Mouse (Mus musculus) thymus, postnatal 14 days (tissue): ENCODE measurements around the gene Phf24.
"Not testable (repeated sequence)": the region's sequence is repeated elsewhere in the genome, so short reads cannot be mapped to it uniquely, and the experiment has no call there.

Source experiments
- DNase-seq: peaks from one replicate; pipeline ENCODE4 v3.0.0; 2021

Gene Phf24

DNA sequence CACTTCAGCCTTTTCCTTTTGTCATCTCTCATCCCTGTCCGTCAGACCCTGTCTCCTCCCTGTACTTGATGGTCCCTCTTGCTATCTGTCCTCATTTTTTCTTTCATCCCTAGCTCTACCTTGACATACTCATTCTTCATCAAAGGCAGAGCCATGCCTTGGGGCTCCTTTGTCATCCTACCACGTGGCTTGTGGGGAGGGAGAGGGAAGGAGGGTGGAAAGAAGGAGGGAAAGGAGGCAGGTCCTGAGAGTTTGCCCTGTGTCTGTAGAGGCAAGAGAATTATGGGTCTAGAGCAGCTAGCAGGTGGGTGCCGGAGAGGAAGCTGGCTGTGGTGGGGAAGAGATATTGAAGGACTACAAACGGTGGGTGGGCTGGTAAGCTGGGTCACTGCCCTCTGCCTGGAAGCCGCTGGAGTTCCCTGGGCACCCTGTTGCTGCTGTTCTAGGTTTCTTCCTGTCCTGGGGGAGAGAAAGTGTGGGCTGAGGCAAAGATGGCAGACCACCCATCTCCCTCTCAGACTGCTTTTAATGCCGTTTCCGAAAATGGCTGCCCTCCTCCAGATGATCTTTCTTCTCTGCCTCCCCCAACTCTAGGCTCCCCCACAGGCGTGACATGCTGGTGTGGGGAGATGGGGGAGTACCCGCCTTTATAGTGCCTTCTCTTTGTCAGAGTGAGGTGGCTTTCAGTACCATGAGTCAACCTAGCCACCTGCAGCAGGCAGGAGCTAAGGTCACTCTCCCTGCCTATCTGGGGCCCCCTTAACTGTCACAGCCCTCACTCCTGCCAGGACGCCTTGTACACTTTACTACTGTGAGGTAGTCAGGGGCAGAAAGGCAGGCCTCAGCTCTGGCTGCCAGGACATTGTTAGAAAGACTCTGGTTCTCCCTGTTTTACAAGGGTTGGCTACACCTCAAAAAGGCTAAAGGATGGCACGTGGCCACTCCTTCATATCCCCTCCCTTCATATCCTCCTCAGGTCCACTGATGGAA lies 35.0 kb downstream of the Phf24 start:
- DNase-seq: no peak

DNA sequence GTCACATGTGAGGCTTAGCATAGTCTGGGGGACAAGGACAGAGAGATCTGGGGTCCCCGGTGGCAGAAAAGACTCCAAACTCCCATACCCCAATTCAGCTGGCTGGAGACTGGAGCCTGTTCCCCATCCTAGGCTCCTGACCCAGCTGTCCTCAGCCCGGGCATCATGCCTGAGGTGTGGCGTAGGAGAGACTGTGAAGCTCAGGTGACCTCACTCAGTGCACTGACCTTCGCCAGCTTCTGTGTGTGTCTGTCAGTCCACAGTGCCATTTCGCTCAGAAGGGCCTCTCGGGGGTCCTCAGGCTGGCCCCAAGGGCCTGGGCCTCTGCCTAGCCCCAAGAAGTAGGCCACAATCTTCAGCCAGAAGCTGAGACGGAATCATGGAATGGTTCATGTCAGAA lies 36.1 kb downstream of the Phf24 start:
- no peak for DNase-seq

DNA sequence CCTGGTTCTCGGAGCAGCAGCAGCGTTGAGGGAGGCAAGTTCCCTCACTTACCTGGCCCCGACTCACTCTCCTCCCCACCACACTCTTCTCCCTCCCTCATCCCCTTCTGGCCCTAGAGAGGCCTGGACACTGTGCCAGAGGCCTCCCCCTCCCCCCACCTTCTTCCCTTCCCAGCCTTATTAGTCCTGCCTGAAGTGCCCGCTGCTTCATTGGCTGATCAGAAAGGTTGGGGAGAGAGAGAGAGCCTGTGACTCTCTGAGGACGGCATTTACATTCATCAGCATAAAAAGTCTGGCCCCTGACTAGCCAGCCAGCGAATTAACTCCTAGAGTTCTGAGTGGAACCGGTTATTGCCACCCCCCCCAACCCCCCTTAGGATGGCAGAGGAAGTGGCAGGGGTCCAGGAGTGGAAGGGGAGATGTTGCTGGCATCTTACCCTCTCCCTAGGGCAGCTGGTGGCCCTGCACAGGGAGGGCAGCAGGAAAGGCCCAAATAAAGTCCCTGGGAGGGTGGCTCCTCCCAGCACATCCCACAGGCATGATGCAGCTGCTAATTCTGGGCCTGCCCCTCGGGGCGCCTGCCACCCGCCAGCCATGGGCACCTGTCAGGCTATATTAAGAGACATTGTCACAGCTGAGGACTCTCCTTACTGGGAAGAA lies 37.1 kb downstream of the Phf24 start:
- DNase-seq: no peak

- peak; percentile 56 for DNase-seq
Measured at GRCm38 (mm10) chr4:42954297-42954696, 37.8 kb downstream of the Phf24 start.

- no peak for DNase-seq
Measured at GRCm38 (mm10) chr4:42955200-42955599, 38.7 kb downstream of the Phf24 start.

GRCm38 (mm10) chr4:42956581-42956980 lies 40.1 kb downstream of the Phf24 start:
- no peak for DNase-seq

DNA sequence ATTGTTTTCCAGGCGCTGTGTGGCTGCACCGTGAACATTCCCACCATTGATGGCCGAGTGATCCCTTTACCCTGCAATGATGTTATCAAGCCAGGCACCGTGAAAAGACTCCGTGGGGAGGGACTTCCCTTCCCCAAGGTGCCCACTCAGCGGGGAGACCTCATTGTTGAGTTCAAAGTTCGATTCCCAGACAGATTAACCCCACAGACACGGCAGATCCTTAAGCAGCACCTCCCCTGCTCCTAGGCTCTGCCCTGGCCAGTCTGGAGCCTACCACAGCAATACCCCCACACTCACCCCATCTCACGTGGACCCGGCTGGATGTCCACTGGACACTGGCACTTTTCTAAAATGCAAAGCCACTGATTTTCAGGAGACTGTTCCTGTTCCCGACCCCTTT lies 40.8 kb downstream of the Phf24 start:
- DNase-seq: no peak

- DNase-seq: no peak
Measured at GRCm38 (mm10) chr4:42957979-42958378, 41.5 kb downstream of the Phf24 start.

DNA sequence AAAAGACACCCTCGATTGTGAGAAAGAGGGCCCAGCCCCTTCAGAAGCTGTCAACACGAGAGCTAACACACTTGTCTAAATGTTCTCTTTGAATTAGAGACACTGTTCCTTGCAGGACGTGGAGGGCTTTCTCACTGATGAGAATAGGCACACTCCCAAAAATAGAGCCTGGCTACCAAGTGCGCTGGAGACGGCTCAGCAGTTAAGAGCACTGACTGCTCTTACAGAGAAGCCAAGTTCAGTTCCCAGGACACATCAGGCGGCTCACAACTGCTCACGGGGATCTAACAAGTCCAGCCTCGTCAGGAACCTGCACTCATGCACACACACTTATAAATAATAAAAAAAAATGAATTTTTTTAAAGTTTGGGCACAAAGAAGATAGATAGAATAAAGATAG lies 42.5 kb downstream of the Phf24 start:
- no peak for DNase-seq

- DNase-seq: no peak
Measured at GRCm38 (mm10) chr4:42959382-42959781, 42.9 kb downstream of the Phf24 start.

DNA sequence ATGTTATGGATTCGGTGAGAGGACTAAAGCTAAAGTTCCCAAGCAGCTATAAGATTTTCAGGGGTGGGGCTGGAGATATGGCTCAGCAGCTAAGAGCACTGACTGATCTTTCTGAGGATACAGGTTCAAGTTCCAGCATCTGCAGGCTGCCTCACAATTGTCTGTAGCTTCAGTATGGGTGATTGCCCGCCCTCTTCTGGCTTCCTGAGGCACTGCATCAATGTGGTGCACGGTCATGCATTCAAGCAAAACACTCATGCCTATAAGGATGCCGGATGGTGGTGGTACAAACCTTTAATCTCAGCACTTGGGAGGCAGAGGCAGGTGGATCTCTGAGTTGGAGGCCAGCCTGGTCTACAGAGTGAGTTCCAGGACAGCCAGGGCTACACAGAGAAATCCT lies 45.1 kb downstream of the Phf24 start:
- peak; percentile 69 for DNase-seq

- DNase-seq: peak; percentile 40
Measured at GRCm38 (mm10) chr4:42963480-42963879, 47.0 kb downstream of the Phf24 start.

DNA sequence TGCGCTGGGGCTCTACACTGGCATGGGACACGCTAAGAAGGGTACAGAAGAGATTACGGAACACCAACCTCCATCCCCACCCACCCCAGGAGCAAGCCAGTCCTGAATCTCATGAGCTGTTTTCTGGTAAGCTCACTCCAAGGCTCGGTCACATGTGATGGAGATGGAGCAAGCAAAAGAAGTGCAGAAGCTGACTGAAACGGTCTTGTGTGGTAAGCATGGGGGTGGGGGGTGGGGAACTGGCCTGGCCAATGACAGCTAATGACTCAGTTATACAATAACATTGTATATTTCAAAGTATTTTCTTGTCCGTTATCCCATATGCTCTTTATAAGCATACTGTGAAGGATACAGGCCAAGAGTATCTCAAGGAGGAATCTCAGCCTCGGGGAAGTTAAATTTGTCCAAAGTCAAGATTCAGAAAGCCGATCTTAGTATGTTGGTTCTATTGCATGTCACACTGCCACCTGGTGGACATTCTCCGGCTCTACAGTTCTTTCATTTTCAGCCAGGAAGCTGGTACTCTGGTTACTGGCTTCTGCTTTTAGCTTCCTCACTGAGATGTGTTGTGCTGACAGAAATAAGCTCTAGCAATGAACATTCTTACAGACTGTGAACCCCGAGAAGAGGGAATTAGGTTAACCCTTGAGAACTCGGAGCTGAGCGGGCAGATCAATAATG lies 48.7 kb downstream of the Phf24 start:
- peak; percentile 51 for DNase-seq

GRCm38 (mm10) chr4:42969304-42969703 lies 52.8 kb downstream of the Phf24 start, which contains the start of gene 1700022I11Rik:
1700022I11Rik (plus strand) TSS chr4:42969604.
- no peak for DNase-seq

DNA sequence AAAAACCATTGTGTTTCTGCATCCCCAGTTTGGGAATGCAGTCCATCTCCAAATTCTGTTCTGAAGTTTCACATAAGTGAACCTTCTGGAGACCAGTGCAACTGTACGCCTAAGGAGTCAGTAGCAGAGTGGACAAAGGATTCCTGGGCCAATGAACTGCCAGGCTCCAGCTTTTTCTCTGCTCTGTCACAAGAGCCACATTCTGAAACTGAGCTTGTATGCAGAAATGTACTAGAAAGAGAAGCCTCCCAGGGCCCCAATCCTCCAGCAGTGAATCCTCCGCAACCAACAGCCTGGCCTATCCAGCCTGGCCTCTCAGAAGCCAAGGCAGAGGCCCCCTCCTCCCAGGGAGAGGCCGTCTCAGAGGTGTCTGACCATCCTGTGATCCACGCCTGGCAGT lies 56.5 kb downstream of the Phf24 start:
- DNase-seq: no peak

GRCm38 (mm10) chr4:42973868-42974267 lies 57.4 kb downstream of the Phf24 start:
- DNase-seq: no peak

- no peak for DNase-seq
Measured at GRCm38 (mm10) chr4:42978062-42978461, 61.6 kb downstream of the Phf24 start.

DNA sequence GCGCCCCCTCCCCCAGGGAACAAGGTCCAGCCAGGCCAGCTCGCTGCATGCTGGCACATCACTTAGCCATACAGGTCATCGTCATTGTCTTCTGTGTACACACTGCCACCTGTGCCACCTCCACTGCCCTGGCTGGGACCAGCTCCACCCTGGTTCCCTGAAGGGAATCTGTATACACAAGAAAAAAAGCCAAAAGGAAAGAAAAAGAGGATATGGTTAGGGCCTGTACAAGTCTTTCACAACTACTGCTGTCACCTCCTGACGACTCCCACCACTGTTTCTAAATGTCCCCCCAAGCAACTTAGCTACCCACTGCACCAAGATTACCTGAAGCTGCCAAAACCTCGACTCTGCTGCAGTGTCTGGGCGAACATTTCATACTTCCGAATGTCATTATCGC lies 64.0 kb downstream of the Phf24 start:
- DNase-seq: not testable (repeated sequence)

DNA sequence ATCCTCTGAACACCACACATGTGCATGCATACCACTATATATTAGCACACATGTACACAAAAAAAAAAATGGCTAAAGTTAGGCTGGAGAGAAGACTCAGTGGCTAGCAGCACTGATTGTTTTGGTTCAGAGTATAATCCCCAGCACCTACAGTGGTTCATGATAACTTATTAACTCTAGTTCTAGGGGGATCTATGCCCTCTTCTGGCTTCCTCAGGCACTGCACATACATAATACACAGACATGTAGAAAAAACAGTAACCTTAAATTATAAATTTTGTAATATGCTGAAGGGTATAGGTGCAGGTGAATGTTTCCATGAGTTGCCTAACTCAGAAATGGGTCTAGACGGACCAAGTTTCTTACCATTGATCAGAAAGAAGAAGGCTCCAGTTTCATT lies 71.8 kb downstream of the Phf24 start:
- no peak for DNase-seq
